Mouse (Mus musculus) retina, embryonic 14.5 days (tissue): ENCODE measurements around the gene Reg2.
"Not testable (repeated sequence)": the region's sequence is repeated elsewhere in the genome, so short reads cannot be mapped to it uniquely, and the experiment has no call there.

ENCODE experiments used
- DNase-seq: peaks from one replicate; pipeline ENCODE4 v3.0.0-alpha.2; 2015; ENCODE audit warnings: low spot score

The Reg2 gene

GRCm38 (mm10) chr6:78395323-78395722 is at the start of gene Reg2:
Gene Reg2 (plus strand): TSS chr6:78395623.
- DNase-seq, result not testable (repeated sequence)

- DNase-seq, result no peak
These were observed 33.4 kb upstream of the Reg2 start for GRCm38 (mm10) chr6:78361971-78362563.

GRCm38 (mm10) chr6:78370357-78370756 is 25.1 kb upstream of the Reg2 start, which contains the start of gene Reg3b:
Gene Reg3b (plus strand): TSS chr6:78370657.
- no peak for DNase-seq

GRCm38 (mm10) chr6:78378765-78379164 is 16.7 kb upstream of the Reg2 start, which contains the start of gene Reg3d:
Gene Reg3d (minus strand): TSS chr6:78378865.
- no peak for DNase-seq

GRCm38 (mm10) chr6:78380409-78380808 is 15.0 kb upstream of the Reg2 start, which contains the start of gene Reg3a:
Gene Reg3a (plus strand): TSS chr6:78380709.
- no peak for DNase-seq

- no peak for DNase-seq
These were observed 9.8 kb upstream of the Reg2 start for GRCm38 (mm10) chr6:78385609-78386008.

- not testable (repeated sequence) for DNase-seq
These were observed 27.0 kb downstream of the Reg2 start, which contains the start of gene Reg1 for GRCm38 (mm10) chr6:78422411-78422810. Gene Reg1 (plus strand): TSS chr6:78422711.

GRCm38 (mm10) chr6:78425497-78425896 is 30.1 kb downstream of the Reg2 start:
- no peak for DNase-seq

GRCm38 (mm10) chr6:78447202-78447601 is 51.8 kb downstream of the Reg2 start:
- no peak for DNase-seq

GRCm38 (mm10) chr6:78448409-78448808 is 53.0 kb downstream of the Reg2 start:
- no peak for DNase-seq

GRCm38 (mm10) chr6:78452804-78453203 is 57.4 kb downstream of the Reg2 start:
- DNase-seq, result no peak
